Mouse (Mus musculus): Measurements from ENCODE around the gene Rtp3.

The Rtp3 gene

DNA sequence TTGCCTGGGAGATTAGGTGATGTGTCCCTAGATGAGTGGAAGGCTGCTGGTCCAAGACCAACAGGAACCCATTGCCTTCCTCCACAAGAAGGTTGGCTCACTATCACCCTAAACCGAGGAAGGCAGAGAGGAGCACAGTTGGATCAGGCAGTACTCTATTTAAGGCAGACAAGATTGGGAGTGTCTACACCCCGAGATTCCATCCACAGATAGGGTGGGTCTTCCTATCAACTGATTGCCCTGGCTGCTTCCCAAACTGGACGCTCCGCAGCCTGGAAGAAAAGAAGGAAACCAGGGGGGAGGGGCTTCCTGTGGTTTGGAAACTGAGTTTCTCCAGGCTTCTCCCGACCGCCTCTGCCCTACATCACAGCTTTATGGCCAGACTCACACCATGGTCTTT lies at the start of gene Rtp3:
Gene Rtp3 (minus strand): TSS at position 380 of the 400 bp plus-strand sequence.
- in situ Hi-C loops (cut with MboI), result no loop called here

DNA sequence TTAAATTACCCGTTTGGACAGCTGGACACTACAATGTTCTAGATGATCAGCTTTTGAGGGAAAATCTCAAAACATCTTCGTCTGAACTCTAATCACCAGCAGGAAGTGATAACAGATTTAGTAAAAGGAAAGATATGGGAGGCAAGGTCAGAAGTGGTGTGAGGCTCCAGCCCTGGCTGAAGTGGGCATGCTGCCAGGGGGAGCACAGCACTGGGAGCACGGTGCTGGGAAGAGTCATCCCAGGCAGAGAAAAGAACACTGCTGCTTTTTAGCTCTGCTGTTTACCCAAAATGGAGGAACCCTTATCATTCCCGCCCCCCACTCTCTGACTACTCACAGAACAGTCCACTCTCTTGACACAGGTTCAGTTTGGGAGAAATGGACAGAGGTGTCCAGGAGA lies 49.6 kb upstream of the Rtp3 start:
- in situ Hi-C loops (cut with MboI), result no loop called here

DNA sequence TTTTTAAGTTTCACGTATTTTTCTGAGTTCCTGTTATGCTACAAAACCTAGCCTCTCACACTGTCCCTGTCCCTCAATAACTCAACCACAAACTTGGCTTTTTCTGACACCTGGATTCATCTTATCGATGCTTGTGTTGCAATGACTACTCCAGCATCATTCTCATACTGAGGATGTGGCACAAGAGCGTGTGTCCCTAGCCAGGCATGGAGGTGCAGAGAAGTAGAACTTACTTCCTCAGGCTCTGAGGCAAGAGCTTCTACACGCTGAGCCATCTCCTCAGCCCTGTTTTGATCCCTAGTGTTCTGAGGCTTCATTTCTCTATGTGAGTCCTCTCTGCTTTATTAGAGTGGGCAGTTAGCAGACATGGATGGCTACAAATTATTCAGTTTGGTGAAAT lies 43.3 kb upstream of the Rtp3 start:
- in situ Hi-C loops (cut with MboI), result no loop called here

- in situ Hi-C loops (cut with MboI), result no loop called here
Observed at GRCm38 (mm10) chr9:111026791-111027190, 36.4 kb upstream of the Rtp3 start.

DNA sequence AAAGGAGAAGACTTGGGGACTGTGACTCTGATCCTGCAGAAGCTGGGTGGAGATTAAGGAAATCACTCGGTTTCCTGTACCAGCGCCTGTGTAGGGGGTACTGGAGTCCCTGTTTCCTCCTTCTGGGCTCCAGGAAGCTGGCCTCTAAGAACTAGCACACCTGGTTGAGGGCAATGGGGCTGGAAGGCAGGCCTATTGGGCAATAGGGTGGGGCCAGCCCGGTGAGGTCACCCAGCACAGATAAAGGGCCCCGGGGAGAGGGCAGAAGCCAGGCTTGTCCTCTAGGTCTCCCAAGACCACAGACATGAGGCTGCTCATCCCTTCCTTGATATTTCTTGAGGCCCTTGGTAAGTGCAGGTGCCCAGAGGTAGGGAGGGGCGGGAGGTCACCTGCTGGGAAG lies 28.6 kb upstream of the Rtp3 start, which contains the start of gene Ltf:
Gene Ltf (plus strand): TSS at position 250 of the 400 bp plus-strand sequence.
- in situ Hi-C loops (cut with MboI), result no loop called here

DNA sequence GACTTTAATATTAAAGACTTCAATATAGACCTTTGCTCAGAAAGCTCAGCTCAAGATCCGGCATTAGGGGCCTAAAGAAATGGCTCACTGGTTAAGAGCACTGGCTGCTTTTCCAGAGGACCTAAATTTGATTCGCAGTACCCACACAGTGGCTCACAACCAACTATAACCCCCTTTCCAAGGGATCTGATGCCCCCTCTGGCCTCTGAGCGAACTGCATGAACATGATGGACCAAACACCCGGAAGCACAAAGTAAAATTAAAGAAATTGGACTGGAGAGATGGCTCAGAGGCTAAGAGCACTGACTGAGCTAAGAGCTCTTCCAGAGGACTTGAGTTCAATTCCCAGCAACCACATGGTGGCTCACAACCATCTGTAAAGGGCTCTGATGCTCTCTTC lies 25.3 kb upstream of the Rtp3 start:
- in situ Hi-C loops (cut with MboI), result no loop called here

GRCm38 (mm10) chr9:111012041-111012440 lies 21.7 kb upstream of the Rtp3 start:
- in situ Hi-C loops (cut with MboI), result no loop called here

- in situ Hi-C loops (cut with MboI), result no loop called here
Observed at GRCm38 (mm10) chr9:111011550-111011949, 21.2 kb upstream of the Rtp3 start.

DNA sequence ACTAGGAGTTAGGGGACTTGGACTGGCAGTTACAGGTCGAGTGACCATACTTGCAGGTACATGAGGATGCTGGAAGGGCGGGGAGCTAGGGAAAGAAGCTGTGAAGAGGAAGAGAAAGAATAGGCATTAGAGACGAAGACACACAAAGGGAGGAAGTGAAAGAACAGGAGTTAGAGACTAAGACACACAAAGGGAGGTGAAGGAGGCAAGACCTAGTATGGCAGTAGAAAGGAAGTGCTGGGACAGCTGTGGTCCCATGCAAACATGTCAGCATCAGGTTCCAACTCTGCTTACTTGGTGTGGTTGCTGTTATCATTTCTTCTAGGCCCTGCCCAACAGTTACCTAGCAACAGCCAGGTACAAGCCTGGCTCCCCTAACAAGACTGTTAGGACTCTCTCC lies 19.4 kb upstream of the Rtp3 start:
- in situ Hi-C loops (cut with MboI), result no loop called here

DNA sequence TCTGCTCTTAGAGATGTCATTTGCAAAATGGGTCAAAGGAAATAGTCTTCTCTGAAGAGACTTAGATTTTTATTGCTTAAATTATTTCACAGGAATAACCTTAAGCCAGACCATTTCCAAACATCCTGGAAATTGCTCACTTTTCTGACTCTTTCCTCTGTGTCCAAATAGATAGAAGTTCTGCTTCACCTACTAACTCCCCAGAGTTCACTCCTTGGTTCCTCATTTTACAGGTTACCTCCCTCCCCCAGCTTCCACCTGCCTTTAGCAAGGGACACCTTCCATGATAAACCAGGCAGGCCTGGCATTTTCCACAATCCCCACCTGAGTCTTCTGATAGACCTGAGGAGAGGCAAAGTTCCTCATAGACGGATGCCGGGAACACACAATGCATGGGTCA lies 16.2 kb upstream of the Rtp3 start:
- in situ Hi-C loops (cut with MboI), result no loop called here

GRCm38 (mm10) chr9:111003279-111003678 lies 12.9 kb upstream of the Rtp3 start:
- in situ Hi-C loops (cut with MboI), result no loop called here

DNA sequence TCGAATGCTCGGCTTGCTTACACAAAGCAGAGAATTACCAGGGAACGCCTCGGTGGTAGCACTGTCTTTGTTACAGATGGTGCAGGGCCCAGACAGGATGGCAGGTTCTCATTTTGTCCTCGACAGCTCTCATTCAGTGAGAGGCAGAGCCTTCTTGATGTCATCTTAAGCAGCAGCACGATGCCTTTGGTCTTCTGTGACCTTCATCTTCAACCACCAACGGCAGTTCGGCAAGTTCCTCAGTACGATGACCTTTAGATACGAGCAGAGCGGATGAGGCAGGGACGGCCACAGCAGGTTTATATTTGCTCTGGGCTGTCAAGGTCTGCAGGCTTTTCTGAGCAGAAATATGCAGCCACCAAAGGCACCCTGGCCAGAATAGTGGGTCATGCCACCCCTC lies 11.2 kb upstream of the Rtp3 start:
- in situ Hi-C loops (cut with MboI), result no loop called here

DNA sequence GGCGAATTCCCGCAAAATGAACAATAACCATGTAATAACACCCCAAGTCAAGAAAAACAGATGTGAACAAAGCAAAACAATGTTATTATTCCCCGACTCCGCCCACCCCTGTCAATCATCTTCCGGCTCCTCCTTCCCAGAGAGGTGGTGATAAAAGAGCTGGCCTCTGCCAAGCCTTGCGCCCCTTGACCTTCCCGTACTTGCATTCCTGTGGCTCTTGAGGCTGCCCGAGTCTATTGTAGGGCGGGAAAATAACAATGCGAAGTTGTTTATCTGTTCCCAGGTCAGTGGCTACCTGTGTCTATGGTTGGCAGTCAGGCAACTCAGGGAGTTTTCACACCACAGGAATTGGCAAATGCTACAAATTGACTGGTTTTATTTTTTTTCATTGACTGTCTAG lies 9.5 kb upstream of the Rtp3 start:
- in situ Hi-C loops (cut with MboI), result no loop called here

DNA sequence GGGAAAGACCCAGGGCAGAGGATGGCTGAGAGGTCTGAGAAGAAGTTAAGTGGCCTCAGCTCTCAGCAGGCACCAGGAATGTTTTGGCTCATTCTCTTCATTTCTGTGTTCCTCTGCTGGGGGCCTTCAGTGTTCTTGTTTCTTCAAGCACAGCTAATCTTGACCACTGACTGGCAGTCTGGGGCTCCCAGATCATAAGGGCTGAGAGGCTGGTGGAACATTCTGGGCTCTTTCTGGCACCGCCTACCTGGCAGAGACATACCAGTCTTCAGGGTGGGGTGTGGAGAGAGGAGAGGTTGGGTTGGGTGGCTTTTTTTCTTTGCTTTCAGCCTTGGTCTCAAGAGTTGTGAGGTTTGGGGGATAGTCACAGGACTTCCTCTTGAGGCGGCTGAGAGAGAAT lies 8.7 kb upstream of the Rtp3 start:
- in situ Hi-C loops (cut with MboI), result no loop called here

- in situ Hi-C loops (cut with MboI), result no loop called here
Observed at GRCm38 (mm10) chr9:110997245-110997644, 6.9 kb upstream of the Rtp3 start.

DNA sequence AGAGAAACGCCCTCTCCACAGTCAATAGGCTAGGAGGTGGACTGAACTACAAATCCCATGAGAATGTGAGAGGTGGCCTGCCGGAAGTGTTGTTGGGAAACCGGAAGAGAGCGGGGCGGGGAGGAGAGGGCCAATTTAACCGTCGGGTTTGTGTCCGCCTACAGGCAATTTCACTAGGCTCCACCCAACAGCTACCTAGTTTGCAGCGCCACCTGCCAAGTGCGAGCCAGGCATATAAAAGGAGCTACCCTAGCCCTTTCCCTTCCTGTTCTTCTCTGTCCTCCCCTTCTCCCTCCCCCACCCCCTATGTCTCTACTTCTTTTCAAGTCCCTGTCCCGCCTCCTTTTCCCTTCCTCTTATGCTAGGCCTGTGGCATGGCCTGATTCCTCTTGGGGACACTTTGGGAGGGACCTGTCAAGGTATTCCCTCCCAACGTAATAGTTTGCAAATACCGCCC lies 4.4 kb upstream of the Rtp3 start:
- in situ Hi-C loops (cut with MboI), result no loop called here

- in situ Hi-C loops (cut with MboI), result no loop called here
Observed at GRCm38 (mm10) chr9:110993281-110993709, 2.9 kb upstream of the Rtp3 start.

DNA sequence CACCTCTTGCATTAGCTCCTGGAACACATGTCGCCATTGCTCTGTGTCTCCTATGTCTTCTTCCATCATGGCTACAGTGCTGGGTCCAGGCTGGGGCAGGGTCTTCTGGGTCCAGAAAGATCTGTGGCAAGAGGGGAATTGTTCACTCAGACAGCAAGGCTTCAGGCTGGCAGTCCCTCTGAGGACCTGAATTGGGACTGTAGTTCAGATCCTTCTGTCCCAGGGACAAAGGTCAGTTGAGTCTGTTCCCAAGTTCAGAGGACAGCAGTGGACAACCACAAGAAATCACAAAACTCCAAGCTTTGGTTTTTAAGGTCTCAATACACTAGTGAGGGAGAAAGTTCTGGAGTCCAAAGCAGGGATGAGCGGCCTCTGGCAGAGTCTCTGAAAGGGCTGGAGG lies 840 bp downstream of the Rtp3 start:
- in situ Hi-C loops (cut with MboI), result no loop called here

DNA sequence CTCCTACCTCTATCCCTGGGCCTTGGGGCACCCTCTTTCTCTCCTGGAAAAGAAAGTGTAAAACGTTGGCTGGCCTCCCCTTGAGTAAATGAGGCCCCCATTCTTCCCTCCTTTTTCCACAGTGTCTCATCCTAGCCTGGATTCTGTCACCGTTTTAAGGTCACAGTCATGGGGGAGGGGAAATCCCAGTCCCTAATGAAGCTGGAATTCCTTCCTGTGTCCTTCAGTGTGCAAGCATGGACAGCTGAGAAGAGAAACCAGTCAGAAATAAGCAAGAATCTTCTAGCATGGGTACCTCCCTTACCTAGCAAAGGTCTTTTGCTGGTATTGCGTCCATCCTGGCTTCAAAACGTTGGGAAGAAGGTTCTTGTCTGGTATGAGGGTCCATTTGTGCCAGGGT lies 1.2 kb downstream of the Rtp3 start:
- in situ Hi-C loops (cut with MboI), result no loop called here

GRCm38 (mm10) chr9:110988078-110988477 lies 2.3 kb downstream of the Rtp3 start:
- in situ Hi-C loops (cut with MboI), result no loop called here

GRCm38 (mm10) chr9:110987331-110987730 lies 3.1 kb downstream of the Rtp3 start:
- in situ Hi-C loops (cut with MboI), result no loop called here

DNA sequence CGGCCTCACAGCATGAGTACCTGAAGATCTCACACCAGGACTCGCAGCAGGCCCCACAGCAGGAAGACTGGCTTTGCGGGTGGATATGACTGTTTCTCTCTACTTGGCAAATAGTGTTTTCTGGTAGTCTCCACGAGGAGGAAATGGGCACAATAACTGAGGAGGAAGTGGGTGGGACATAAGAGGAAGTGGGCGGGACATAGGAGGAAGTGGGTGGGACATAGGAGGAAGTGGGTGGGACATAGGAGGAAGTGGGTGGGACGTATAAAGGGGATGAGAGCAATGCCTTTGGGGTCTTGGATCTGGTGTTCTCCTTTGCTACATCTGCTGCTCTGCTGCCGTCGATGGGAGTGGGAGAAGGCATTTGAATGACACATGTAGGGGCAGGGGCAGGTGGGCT lies 4.4 kb downstream of the Rtp3 start:
- in situ Hi-C loops (cut with MboI), result no loop called here

GRCm38 (mm10) chr9:110985541-110985940 lies 4.8 kb downstream of the Rtp3 start:
- in situ Hi-C loops (cut with MboI), result no loop called here

GRCm38 (mm10) chr9:110984096-110984495 lies 6.3 kb downstream of the Rtp3 start:
- in situ Hi-C loops (cut with MboI), result no loop called here

DNA sequence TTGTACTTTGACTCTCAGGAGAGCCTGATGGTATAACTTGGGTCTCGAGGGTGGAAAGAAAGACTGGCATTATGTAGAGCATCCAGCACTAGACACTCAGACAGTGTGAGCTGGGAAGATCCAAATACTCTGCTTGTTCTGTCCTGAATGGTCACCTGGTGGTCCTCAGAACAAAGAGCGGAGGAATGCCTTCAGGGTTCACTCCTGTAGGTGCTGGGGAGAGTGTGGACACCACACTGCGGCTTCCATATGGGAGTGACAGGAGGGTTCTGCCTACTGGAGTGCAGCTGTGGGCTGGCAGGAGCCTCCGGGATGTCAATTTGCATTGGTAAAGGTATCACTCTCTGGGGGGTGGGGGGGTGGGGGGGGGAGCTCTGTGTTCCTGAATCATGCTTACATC lies 8.0 kb downstream of the Rtp3 start:
- in situ Hi-C loops (cut with MboI), result no loop called here

Data from mature B cell (primary cell).